Mouse (Mus musculus) T-cell, adult 2 months (primary cell): ENCODE results near the gene Vmn1r74.
"Not testable (repeated sequence)": the region's sequence is repeated elsewhere in the genome, so short reads cannot be mapped to it uniquely, and the experiment has no call there.

Source experiments
- DNase-seq: peaks from one replicate; pipeline ENCODE4 v3.0.0; 2022; ENCODE audit warnings: low spot score

The Vmn1r74 gene

DNA sequence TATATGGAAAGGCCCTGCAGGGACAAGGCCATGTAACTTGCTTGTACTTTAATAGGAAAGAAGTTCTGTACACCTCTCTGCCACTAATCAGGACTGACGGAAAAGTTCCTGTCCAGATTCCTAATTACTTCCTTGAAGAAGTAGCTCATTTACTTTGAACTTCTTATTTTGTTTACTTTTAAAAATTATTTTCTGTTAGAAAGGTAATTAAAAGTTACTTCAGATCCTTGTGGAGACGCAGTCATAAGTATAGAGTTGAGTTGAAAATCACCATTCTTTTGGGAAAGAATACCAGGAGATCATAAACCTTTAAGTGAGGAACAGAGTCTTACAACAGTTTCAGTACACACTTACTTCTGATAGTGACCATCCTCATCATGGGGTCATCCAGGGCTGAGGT lies at the start of gene Vmn1r74:
Vmn1r74 (plus strand) TSS at position 301 of the 400 bp plus-strand sequence.
- DNase-seq: no peak

GRCm38 (mm10) chr7:11813751-11814150 lies 20.0 kb upstream of the Vmn1r74 start:
- no peak for DNase-seq

GRCm38 (mm10) chr7:11822166-11822565 lies 11.6 kb upstream of the Vmn1r74 start:
- no peak for DNase-seq

- DNase-seq: not testable (repeated sequence)
These were observed 10.5 kb upstream of the Vmn1r74 start for GRCm38 (mm10) chr7:11823246-11823645.

GRCm38 (mm10) chr7:11874330-11874729 lies 40.5 kb downstream of the Vmn1r74 start, which contains the start of gene Vmn1r75:
Gene Vmn1r75 (plus strand): TSS chr7:11874630.
- DNase-seq: no peak
